Comparison of ENCODE assay signal across 8 mouse cellular contexts in the genomic region with DNA sequence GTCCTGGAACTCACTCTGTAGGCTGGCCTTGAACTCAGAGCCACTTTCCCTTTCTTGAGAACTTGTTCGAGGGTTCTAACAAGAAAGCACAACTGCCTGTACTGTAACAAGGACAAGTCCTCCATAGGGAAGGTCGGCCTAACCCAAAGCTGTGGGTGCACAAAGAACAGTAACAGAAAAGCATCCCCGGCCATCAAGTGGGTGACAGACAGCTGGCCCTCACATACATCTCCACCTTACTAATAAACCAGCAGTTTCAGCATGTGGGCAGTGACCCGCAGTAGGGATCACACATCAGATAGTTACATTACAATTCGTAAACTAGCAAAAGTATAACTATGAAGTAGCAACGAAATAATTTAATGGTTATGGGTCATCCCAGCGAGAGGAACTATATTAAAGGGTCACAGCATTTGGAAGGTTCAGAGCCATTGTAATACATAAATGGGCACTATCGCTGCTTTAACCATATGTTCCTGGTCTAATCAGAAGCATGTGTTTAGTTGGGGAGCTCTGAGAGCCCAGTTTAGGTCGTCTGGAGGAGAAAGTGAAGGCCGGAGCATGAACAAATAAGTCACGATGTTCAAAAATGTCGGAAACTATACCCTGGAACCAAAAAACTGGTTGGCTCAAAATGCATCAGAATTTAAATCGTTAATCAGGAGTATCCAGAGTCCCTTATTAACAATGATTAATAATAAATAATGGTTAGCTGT. TPM values are rescaled to one million over a fixed set of nuclear protein-coding genes. Genes with fewer than 3 reads are reported as not detected.
DNase-seq lines count a peak whose midpoint lies in the region; ATAC-seq and TF ChIP-seq lines count a peak whose summit lies in the region.

No protein-coding gene starts in this region.

- H3K9me3 ChIP-seq in kidney, embryonic 15.5 days (replicated peaks), result no peaks in the 10 kb centered on the region
- H3K9me3 ChIP-seq in heart, postnatal 0 days (replicated peaks; ENCODE audit: control insufficient read depth, low read length), result no peaks in the 10 kb centered on the region
- no peaks in the 10 kb centered on the region for H3K9me3 ChIP-seq in midbrain, embryonic 11.5 days (ENCODE audit: control insufficient read depth, low read length)

- no peaks in the 10 kb centered on the region for H3K27me3 ChIP-seq in kidney, embryonic 15.5 days
- H3K27me3 ChIP-seq in heart, postnatal 0 days (ENCODE audit: control insufficient read depth, insufficient read depth, low read length), result no peaks in the 10 kb centered on the region
- H3K27me3 ChIP-seq in midbrain, embryonic 11.5 days (ENCODE audit: control insufficient read depth, insufficient read depth, low read length), result no peaks in the 10 kb centered on the region

- peaks cover 12% of the 10 kb centered on the region for H3K4me1 ChIP-seq in kidney, embryonic 15.5 days
- H3K4me1 ChIP-seq in bone marrow, adult 2 months (ENCODE audit: control insufficient read depth, insufficient read depth, low read length), result peaks cover 1% of the 10 kb centered on the region; the same call in 1 of the 2 replicates
- H3K4me1 ChIP-seq in heart, postnatal 0 days (ENCODE audit: control insufficient read depth, insufficient read depth), result peaks cover 9% of the 10 kb centered on the region; the same call in 1 of the 2 replicates
- peaks cover 8% of the 10 kb centered on the region for H3K4me1 ChIP-seq in midbrain, embryonic 11.5 days (ENCODE audit: control insufficient read depth, insufficient read depth, low read length)

- H3K4me3 ChIP-seq in kidney, embryonic 15.5 days (replicated peaks), result peak overlapping the region; percentile 68
- H3K4me3 ChIP-seq in bone marrow, adult 2 months (replicated peaks; ENCODE audit: control insufficient read depth, low read depth, low read length), result peak overlapping the region; percentile 83
- H3K4me3 ChIP-seq in heart, postnatal 0 days (ENCODE audit: low read depth, low read length), result peak overlapping the region; percentile 61
- peak overlapping the region; percentile 67 for H3K4me3 ChIP-seq in midbrain, embryonic 11.5 days (ENCODE audit: low read depth, low read length)

- H3K27ac ChIP-seq in kidney, embryonic 15.5 days, result no peak overlapping the region
- H3K27ac ChIP-seq in bone marrow, adult 2 months (ENCODE audit: control insufficient read depth, insufficient read depth, low read depth, low read length, poor library complexity), result no peak overlapping the region
- H3K27ac ChIP-seq in heart, postnatal 0 days (ENCODE audit: low read depth), result no peak overlapping the region
- no peak overlapping the region for H3K27ac ChIP-seq in midbrain, embryonic 11.5 days (ENCODE audit: low read depth, low read length)

- TF ChIP-seq EP300 in heart, postnatal 0 days (IDR thresholded peaks at IDR 0.05; ENCODE audit: low read depth), result no peak

- H3K4me2 ChIP-seq in kidney, embryonic 15.5 days, result peak overlapping the region; percentile 59
- H3K4me2 ChIP-seq in heart, postnatal 0 days (ENCODE audit: low read depth, low read length), result peak overlapping the region; percentile 71
- peak overlapping the region; percentile 73 for H3K4me2 ChIP-seq in midbrain, embryonic 11.5 days

- ATAC-seq in kidney, embryonic 15.5 days (replicated peaks; ENCODE audit: low FRiP score), result peak; percentile 27
- ATAC-seq in heart, postnatal 0 days (ENCODE audit: insufficient read depth, low read depth), result no peak
- ATAC-seq in midbrain, embryonic 11.5 days (ENCODE audit: low FRiP score), result peak; percentile 45

- no peak for TF ChIP-seq POLR2A in bone marrow, adult 2 months (IDR thresholded peaks at IDR 0.05; ENCODE audit: borderline replicate concordance, control insufficient read depth, low read depth, low read length)

- DNase-seq in kidney, postnatal 14 days, result no peak
- DNase-seq in heart, postnatal 0 days (ENCODE audit: low spot score), result no peak
- peak; percentile 90 for DNase-seq in midbrain, embryonic 11.5 days (ENCODE audit: low spot score, missing footprints)
- DNase-seq in left cerebral cortex, postnatal 36 days (ENCODE audit: low spot score in 2 of 2), result no peak
- DNase-seq in right cerebral cortex, adult 2 months (ENCODE audit: low spot score in 2 of 2), result no peak
- no peak for DNase-seq in layer of hippocampus, adult 18-20 months (ENCODE audit: low spot score in 2 of 2)

- 38% methylated on average over 13 of the region's 13 CpGs for WGBS in kidney, embryonic 15.5 days
- WGBS in bone marrow, adult 2 months, result 38% methylated on average over 13 of the region's 13 CpGs
- 37% methylated on average over 13 of the region's 13 CpGs for WGBS in heart, postnatal 0 days
- 38% methylated on average over 13 of the region's 13 CpGs for WGBS in midbrain, embryonic 11.5 days

- peak overlapping the region; percentile 76 for H3K9ac ChIP-seq in kidney, embryonic 15.5 days
- H3K9ac ChIP-seq in heart, postnatal 0 days (replicated peaks; ENCODE audit: low read depth, low read length), result no peak overlapping the region
- H3K9ac ChIP-seq in midbrain, embryonic 11.5 days (ENCODE audit: low read length), result peak overlapping the region; percentile 92

- H3K36me3 ChIP-seq in kidney, embryonic 15.5 days, result peaks cover 24% of the 10 kb centered on the region
- H3K36me3 ChIP-seq in heart, postnatal 0 days (replicated peaks; ENCODE audit: control insufficient read depth, insufficient read depth, low read length), result peaks cover 24% of the 10 kb centered on the region
- peaks cover 13% of the 10 kb centered on the region; the same call in 1 of the 2 replicates for H3K36me3 ChIP-seq in midbrain, embryonic 11.5 days (ENCODE audit: control insufficient read depth, insufficient read depth, low read length)

- intact Hi-C loops in left cerebral cortex, postnatal 36 days (cut with DNase I), result no loop called here

- no peak for TF ChIP-seq CTCF in bone marrow, adult 2 months (IDR thresholded peaks at IDR 0.05; ENCODE audit: control insufficient read depth, insufficient read depth, low read length)
- no peak for TF ChIP-seq CTCF in heart, postnatal 0 days (IDR thresholded peaks at IDR 0.05; ENCODE audit: low read depth)

RNA-seq across cellular contexts. Expression of a gene that starts 0.6 kb away (rescaled TPM):
- 30.7 and 34.1 TPM in 2 replicates for polyA plus RNA-seq in kidney, embryonic 15.5 days (2015; fragmentation: Nextera tagmentation; extraction: Ambion mirVana)
- 6.9 and 12.5 TPM in 2 replicates for polyA plus RNA-seq in bone marrow, adult 2 months (2011; ENCODE audit: insufficient read depth, insufficient read length, low replicate concordance, missing spikeins)
- 23.8 and 34.7 TPM in 2 replicates for total RNA-seq in heart, postnatal 0 days (2014; rRNA removed; ENCODE audit: low replicate concordance)
- polyA plus RNA-seq in heart, postnatal 0 days (2015; fragmentation: Nextera tagmentation; extraction: Ambion mirVana), result 8.5 and 9.2 TPM in 2 replicates
- 31.8 and 37.4 TPM in 2 replicates for polyA plus RNA-seq in midbrain, embryonic 11.5 days (2014; fragmentation: Nextera tagmentation; extraction: Ambion mirVana)
- total RNA-seq in left cerebral cortex, postnatal 36 days (2021), result 10 to 100 TPM; 30.9 to 35.5 TPM
- total RNA-seq in layer of hippocampus, adult 18-20 months (2021), result 10 to 100 TPM; 25.1 to 27.2 TPM

RNA-seq across cellular contexts. Expression of a gene that starts 25.4 kb away (rescaled TPM):
- polyA plus RNA-seq in kidney, embryonic 15.5 days (2015; fragmentation: Nextera tagmentation; extraction: Ambion mirVana), result 0.19 and 0.21 TPM in 2 replicates
- 8.0 and 22.7 TPM in 2 replicates for polyA plus RNA-seq in bone marrow, adult 2 months (2011; ENCODE audit: insufficient read depth, insufficient read length, low replicate concordance, missing spikeins)
- total RNA-seq in heart, postnatal 0 days (2014; rRNA removed; ENCODE audit: low replicate concordance), result not detected in 2 replicates
- polyA plus RNA-seq in heart, postnatal 0 days (2015; fragmentation: Nextera tagmentation; extraction: Ambion mirVana), result 0.15 TPM in 1 of 2 replicates, not detected in the other
- 0.96 and 1.0 TPM in 2 replicates for polyA plus RNA-seq in midbrain, embryonic 11.5 days (2014; fragmentation: Nextera tagmentation; extraction: Ambion mirVana)
- total RNA-seq in left cerebral cortex, postnatal 36 days (2021), result 10 to 100 TPM; 13.1 to 13.2 TPM
- 10 to 100 TPM; 12.3 to 13.0 TPM for total RNA-seq in layer of hippocampus, adult 18-20 months (2021)

RNA-seq across cellular contexts. Expression of a gene that starts 48.2 kb away (rescaled TPM):
- polyA plus RNA-seq in kidney, embryonic 15.5 days (2015; fragmentation: Nextera tagmentation; extraction: Ambion mirVana), result 106 and 112 TPM in 2 replicates
- polyA plus RNA-seq in bone marrow, adult 2 months (2011; ENCODE audit: insufficient read depth, insufficient read length, low replicate concordance, missing spikeins), result 3.9 and 14.1 TPM in 2 replicates
- total RNA-seq in heart, postnatal 0 days (2014; rRNA removed; ENCODE audit: low replicate concordance), result 36.3 and 39.7 TPM in 2 replicates
- 29.4 and 31.8 TPM in 2 replicates for polyA plus RNA-seq in heart, postnatal 0 days (2015; fragmentation: Nextera tagmentation; extraction: Ambion mirVana)
- 80.6 and 81.4 TPM in 2 replicates for polyA plus RNA-seq in midbrain, embryonic 11.5 days (2014; fragmentation: Nextera tagmentation; extraction: Ambion mirVana)
- 10 to 100 TPM; 65.5 to 73.2 TPM for total RNA-seq in left cerebral cortex, postnatal 36 days (2021)
- total RNA-seq in layer of hippocampus, adult 18-20 months (2021), result 100 to 1,000 TPM; 108 to 113 TPM
